Mouse (Mus musculus): Measurements from ENCODE around the gene Akr1c18.
"Not testable (repeated sequence)": the region's sequence is repeated elsewhere in the genome, so short reads cannot be mapped to it uniquely, and the experiment has no call there.

Gene Akr1c18

GRCm38 (mm10) chr13:4150518-4150917 lies at the start of gene Akr1c18:
Gene Akr1c18, minus strand, starts transcription at chr13:4150654.
- in situ Hi-C loops (cut with MboI, MseI) = no loop called here

GRCm38 (mm10) chr13:4192511-4192910 lies 42.1 kb upstream of the Akr1c18 start:
- in situ Hi-C loops (cut with MboI, MseI) = loop anchor here in 1 of 2 experiments (5.0 kb wide), 1 partner anchor 85 kb away; the partner anchor contains the start of gene Akr1c12

- in situ Hi-C loops (cut with MboI, MseI) = loop anchor here in 1 of 2 experiments (5.0 kb wide), 1 partner anchor 86 kb away; the partner anchor contains the start of gene Akr1c12
Observed at GRCm38 (mm10) chr13:4190904-4191303, 40.5 kb upstream of the Akr1c18 start, which contains the start of gene Akr1c13. Gene Akr1c13, plus strand, starts transcription at chr13:4191150.

- in situ Hi-C loops (cut with MboI, MseI) = no loop called here
Observed at GRCm38 (mm10) chr13:4188174-4188573, 37.7 kb upstream of the Akr1c18 start.

- in situ Hi-C loops (cut with MboI, MseI) = not testable (repeated sequence)
Observed at GRCm38 (mm10) chr13:4186641-4187411, 36.4 kb upstream of the Akr1c18 start.

GRCm38 (mm10) chr13:4183116-4183515 lies 32.7 kb upstream of the Akr1c18 start:
- in situ Hi-C loops (cut with MboI, MseI) = no loop called here

- in situ Hi-C loops (cut with MboI, MseI) = not testable (repeated sequence)
Observed at GRCm38 (mm10) chr13:4181321-4181720, 30.9 kb upstream of the Akr1c18 start.

- in situ Hi-C loops (cut with MboI, MseI) = no loop called here
Observed at GRCm38 (mm10) chr13:4172978-4173377, 22.5 kb upstream of the Akr1c18 start.

- in situ Hi-C loops (cut with MboI, MseI) = no loop called here
Observed at GRCm38 (mm10) chr13:4168006-4168405, 17.6 kb upstream of the Akr1c18 start.

- in situ Hi-C loops (cut with MboI, MseI) = no loop called here
Observed at GRCm38 (mm10) chr13:4155286-4155685, 4.8 kb upstream of the Akr1c18 start.

GRCm38 (mm10) chr13:4153593-4153992 lies 3.1 kb upstream of the Akr1c18 start:
- in situ Hi-C loops (cut with MboI, MseI) = no loop called here

GRCm38 (mm10) chr13:4152908-4153307 lies 2.5 kb upstream of the Akr1c18 start:
- in situ Hi-C loops (cut with MboI, MseI) = no loop called here

- in situ Hi-C loops (cut with MboI, MseI) = loop anchor here in 1 of 2 experiments (5.0 kb wide), 1 partner anchor 133 kb away; the partner anchor contains the start of gene Akr1c12
Observed at GRCm38 (mm10) chr13:4144261-4144660, 6.2 kb downstream of the Akr1c18 start.

GRCm38 (mm10) chr13:4133070-4133469 lies 17.4 kb downstream of the Akr1c18 start:
- in situ Hi-C loops (cut with MboI, MseI) = loop anchor here in 1 of 2 experiments (5.0 kb wide), 1 partner anchor 154 kb away; no protein-coding TSS in a partner anchor

GRCm38 (mm10) chr13:4131721-4132120 lies 18.7 kb downstream of the Akr1c18 start:
- in situ Hi-C loops (cut with MboI, MseI) = loop anchor here in 1 of 2 experiments (5.0 kb wide), 1 partner anchor 156 kb away; no protein-coding TSS in a partner anchor

- in situ Hi-C loops (cut with MboI, MseI) = loop anchor here in 1 of 2 experiments (5.0 kb wide), 1 partner anchor 156 kb away; no protein-coding TSS in a partner anchor
Observed at GRCm38 (mm10) chr13:4131317-4131716, 19.1 kb downstream of the Akr1c18 start.

- in situ Hi-C loops (cut with MboI, MseI) = no loop called here
Observed at GRCm38 (mm10) chr13:4129100-4129499, 21.4 kb downstream of the Akr1c18 start.

- in situ Hi-C loops (cut with MboI, MseI) = not testable (repeated sequence)
Observed at GRCm38 (mm10) chr13:4125846-4126245, 24.6 kb downstream of the Akr1c18 start.

GRCm38 (mm10) chr13:4124471-4124870 lies 26.0 kb downstream of the Akr1c18 start:
- in situ Hi-C loops (cut with MboI, MseI) = loop anchor here in 1 of 2 experiments (25.0 kb wide), 2 partner anchors 463 to 1838 kb away; no protein-coding TSS in a partner anchor

GRCm38 (mm10) chr13:4123146-4123545 lies 27.3 kb downstream of the Akr1c18 start:
- in situ Hi-C loops (cut with MboI, MseI) = loop anchor here in 1 of 2 experiments (25.0 kb wide), 2 partner anchors 464 to 1839 kb away; no protein-coding TSS in a partner anchor

GRCm38 (mm10) chr13:4119181-4119904 lies 31.1 kb downstream of the Akr1c18 start:
- in situ Hi-C loops (cut with MboI, MseI) = loop anchor here in 1 of 2 experiments (25.0 kb wide), 2 partner anchors 468 to 1843 kb away; no protein-coding TSS in a partner anchor
